Mouse (Mus musculus): Measurements from ENCODE around the gene Atp4b. TPM values are rescaled to one million over a fixed set of nuclear protein-coding genes. Genes with fewer than 3 reads are reported as not detected.
A peak's percentile ranks its signal among the peaks of the same experiment; 100 is the strongest.

The Atp4b gene
- polyA plus RNA-seq, 1 experiment from 2014 or later = not detected

- Histone ChIP-seq H3K4me3 (ENCODE audit: low read depth, low read length) (no peak overlapping the region), H3K27me3 (replicated peaks; ENCODE audit: control insufficient read depth, insufficient read depth, low read length) (no peaks in the 10 kb centered on the region), H3K9ac (ENCODE audit: low read length) (no peak overlapping the region), H3K4me1 (ENCODE audit: control insufficient read depth, insufficient read depth, low read length) (no peaks in the 10 kb centered on the region), H3K4me2 (ENCODE audit: low read length) (no peak overlapping the region), H3K9me3 (replicated peaks; ENCODE audit: control insufficient read depth, low read length) (no peaks in the 10 kb centered on the region), H3K36me3 (ENCODE audit: control insufficient read depth, insufficient read depth, low read length) (no peaks in the 10 kb centered on the region), H3K27ac (ENCODE audit: low read depth, low read length) (no peak overlapping the region)
- WGBS = 75% methylated on average over 6 of the region's 6 CpGs
- DNase-seq (ENCODE audit: low spot score) = no peak
- no peak for ATAC-seq
Observed at GRCm38 (mm10) chr8:13427351-13427750, 30.7 kb upstream of the Atp4b start.

DNA sequence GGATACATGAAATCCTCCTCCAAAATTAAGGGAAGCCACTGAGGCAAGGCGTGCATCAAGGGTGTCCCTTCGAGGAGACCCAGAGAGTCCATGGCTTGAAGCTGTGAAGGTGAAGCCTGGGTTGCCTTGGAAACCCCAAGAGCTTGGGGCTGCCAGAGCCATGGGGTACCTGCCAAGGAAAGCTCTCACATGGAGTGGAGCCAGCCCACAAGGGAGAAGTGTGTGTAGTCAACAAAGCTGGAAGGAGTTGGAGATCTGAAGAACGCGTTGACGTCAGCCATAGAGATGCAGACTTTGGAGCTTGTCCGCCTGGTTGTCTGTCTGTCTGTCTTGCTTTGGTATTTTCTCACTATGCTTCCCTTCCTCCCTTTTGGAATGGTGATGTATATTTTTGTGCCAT lies 24.3 kb upstream of the Atp4b start:
- WGBS = 94% methylated on average over 6 of the region's 6 CpGs
- H3K27me3 ChIP-seq (replicated peaks; ENCODE audit: control insufficient read depth, insufficient read depth, low read length) = no peaks in the 10 kb centered on the region
- no peak for ATAC-seq

DNA sequence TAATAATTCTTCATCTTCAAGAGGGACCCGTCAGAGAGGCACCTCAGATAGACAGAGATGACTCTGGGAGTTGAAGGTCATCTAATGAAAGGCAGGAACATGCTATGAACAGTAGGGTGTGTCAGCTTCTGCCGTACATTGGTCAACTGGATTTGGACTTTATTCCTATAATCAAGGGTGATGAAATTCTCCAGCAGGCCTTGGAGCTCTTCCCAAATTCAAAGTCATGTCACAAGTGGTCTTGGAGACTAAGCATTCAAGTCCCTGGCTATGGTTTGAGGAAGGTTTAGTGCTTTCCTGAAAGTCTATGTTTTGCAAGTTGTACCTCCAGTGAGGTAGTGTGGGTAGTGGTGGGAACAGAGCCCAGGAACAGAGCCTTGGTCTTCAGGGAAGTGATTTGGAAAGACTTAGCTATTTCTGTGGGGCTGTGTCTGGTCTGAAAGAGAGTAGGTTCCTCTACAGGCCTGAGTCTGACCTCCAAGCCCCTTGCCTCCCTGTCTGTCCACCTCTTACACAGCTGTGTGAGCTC lies 22.6 kb upstream of the Atp4b start:
- Histone ChIP-seq H3K36me3 (ENCODE audit: control insufficient read depth, insufficient read depth, low read length) (no peaks in the 10 kb centered on the region), H3K4me3 (ENCODE audit: low read depth, low read length) (no peak overlapping the region), H3K27me3 (replicated peaks; ENCODE audit: control insufficient read depth, insufficient read depth, low read length) (no peaks in the 10 kb centered on the region), H3K4me1 (ENCODE audit: control insufficient read depth, insufficient read depth, low read length) (no peaks in the 10 kb centered on the region), H3K27ac (ENCODE audit: low read depth, low read length) (no peak overlapping the region), H3K9ac (ENCODE audit: low read length) (no peak overlapping the region), H3K4me2 (ENCODE audit: low read length) (no peak overlapping the region), H3K9me3 (replicated peaks; ENCODE audit: control insufficient read depth, low read length) (no peaks in the 10 kb centered on the region)
- ATAC-seq (no peak), DNase-seq (ENCODE audit: low spot score) (no peak)
- 81% methylated on average over 2 of the region's 2 CpGs for WGBS

More for the DNA sequence above, 24.3 kb upstream of the Atp4b start:
- no peak overlapping the region for H3K27ac ChIP-seq (ENCODE audit: low read depth, low read length)
- H3K4me2 ChIP-seq (ENCODE audit: low read length) = no peak overlapping the region
- no peak overlapping the region for H3K9ac ChIP-seq (ENCODE audit: low read length)
- H3K4me3 ChIP-seq (ENCODE audit: low read depth, low read length) = no peak overlapping the region
- DNase-seq (ENCODE audit: low spot score) = no peak
- no peaks in the 10 kb centered on the region for H3K9me3 ChIP-seq (replicated peaks; ENCODE audit: control insufficient read depth, low read length)
- no peaks in the 10 kb centered on the region for H3K4me1 ChIP-seq (ENCODE audit: control insufficient read depth, insufficient read depth, low read length)
- H3K36me3 ChIP-seq (ENCODE audit: control insufficient read depth, insufficient read depth, low read length) = no peaks in the 10 kb centered on the region

DNA sequence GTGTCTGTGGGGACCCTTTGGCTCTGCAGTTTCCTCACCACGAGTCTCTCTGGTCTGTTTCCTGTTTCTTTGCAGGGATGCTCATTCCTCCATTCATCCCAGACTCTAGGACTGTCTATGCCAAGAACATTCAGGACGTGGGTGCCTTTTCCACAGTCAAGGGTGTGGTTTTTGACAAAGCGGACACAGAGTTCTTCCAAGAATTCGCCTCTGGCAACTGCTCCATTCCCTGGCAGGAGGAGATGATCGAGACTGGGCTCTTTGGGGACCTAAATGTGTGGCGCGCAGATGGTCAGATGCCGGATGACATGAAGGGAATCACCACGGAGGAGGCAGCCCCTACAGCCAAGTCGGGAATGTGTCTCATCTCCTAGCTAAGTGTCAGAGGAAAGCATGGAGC lies 19.3 kb upstream of the Atp4b start:
- no peak for ATAC-seq
- no peak for DNase-seq (ENCODE audit: low spot score)
- WGBS = 82% methylated on average over 10 of the region's 10 CpGs
- Histone ChIP-seq H3K4me2 (ENCODE audit: low read length) (no peak overlapping the region), H3K4me3 (ENCODE audit: low read depth, low read length) (no peak overlapping the region), H3K4me1 (ENCODE audit: control insufficient read depth, insufficient read depth, low read length) (no peaks in the 10 kb centered on the region), H3K36me3 (ENCODE audit: control insufficient read depth, insufficient read depth, low read length) (no peaks in the 10 kb centered on the region), H3K9ac (ENCODE audit: low read length) (no peak overlapping the region), H3K27ac (ENCODE audit: low read depth, low read length) (no peak overlapping the region), H3K27me3 (replicated peaks; ENCODE audit: control insufficient read depth, insufficient read depth, low read length) (no peaks in the 10 kb centered on the region), H3K9me3 (replicated peaks; ENCODE audit: control insufficient read depth, low read length) (no peaks in the 10 kb centered on the region)

- Histone ChIP-seq H3K9ac (ENCODE audit: low read length) (no peak overlapping the region), H3K27me3 (replicated peaks; ENCODE audit: control insufficient read depth, insufficient read depth, low read length) (no peaks in the 10 kb centered on the region), H3K36me3 (ENCODE audit: control insufficient read depth, insufficient read depth, low read length) (no peaks in the 10 kb centered on the region), H3K4me3 (ENCODE audit: low read depth, low read length) (no peak overlapping the region), H3K9me3 (replicated peaks; ENCODE audit: control insufficient read depth, low read length) (no peaks in the 10 kb centered on the region), H3K4me2 (ENCODE audit: low read length) (no peak overlapping the region), H3K27ac (ENCODE audit: low read depth, low read length) (no peak overlapping the region), H3K4me1 (ENCODE audit: control insufficient read depth, insufficient read depth, low read length) (no peaks in the 10 kb centered on the region)
- 56% methylated on average over 12 of the region's 12 CpGs for WGBS
- DNase-seq (ENCODE audit: low spot score) (no peak), ATAC-seq (no peak)
Observed at GRCm38 (mm10) chr8:13413823-13414390, 17.3 kb upstream of the Atp4b start.

- DNase-seq (ENCODE audit: low spot score) (peak; percentile 75), ATAC-seq (0 out of 2 replicates have a peak, but pooled peaks have one; percentile 34)
- WGBS = 65% methylated on average over 13 of the region's 13 CpGs
- Histone ChIP-seq H3K4me1 (ENCODE audit: control insufficient read depth, insufficient read depth, low read length) (no peaks in the 10 kb centered on the region), H3K27me3 (replicated peaks; ENCODE audit: control insufficient read depth, insufficient read depth, low read length) (no peaks in the 10 kb centered on the region), H3K9me3 (replicated peaks; ENCODE audit: control insufficient read depth, low read length) (no peaks in the 10 kb centered on the region), H3K4me2 (ENCODE audit: low read length) (no peak overlapping the region), H3K4me3 (ENCODE audit: low read depth, low read length) (no peak overlapping the region), H3K9ac (ENCODE audit: low read length) (no peak overlapping the region), H3K27ac (ENCODE audit: low read depth, low read length) (no peak overlapping the region), H3K36me3 (ENCODE audit: control insufficient read depth, insufficient read depth, low read length) (no peaks in the 10 kb centered on the region)
Observed at GRCm38 (mm10) chr8:13412891-13413558, 16.4 kb upstream of the Atp4b start.

GRCm38 (mm10) chr8:13411597-13411996 lies 15.0 kb upstream of the Atp4b start:
- Histone ChIP-seq H3K4me1 (ENCODE audit: control insufficient read depth, insufficient read depth, low read length) (no peaks in the 10 kb centered on the region), H3K27ac (ENCODE audit: low read depth, low read length) (no peak overlapping the region), H3K4me2 (ENCODE audit: low read length) (no peak overlapping the region), H3K4me3 (ENCODE audit: low read depth, low read length) (no peak overlapping the region), H3K9me3 (replicated peaks; ENCODE audit: control insufficient read depth, low read length) (no peaks in the 10 kb centered on the region), H3K9ac (ENCODE audit: low read length) (no peak overlapping the region), H3K36me3 (ENCODE audit: control insufficient read depth, insufficient read depth, low read length) (no peaks in the 10 kb centered on the region), H3K27me3 (replicated peaks; ENCODE audit: control insufficient read depth, insufficient read depth, low read length) (no peaks in the 10 kb centered on the region)
- DNase-seq (ENCODE audit: low spot score) = peak; percentile 74
- ATAC-seq = no peak
- 23% methylated on average over 6 of the region's 6 CpGs for whole genome bisulfite sequencing

- ATAC-seq = no peak
Observed at GRCm38 (mm10) chr8:13406011-13406410, 9.4 kb upstream of the Atp4b start.

GRCm38 (mm10) chr8:13404666-13405131 lies 8.1 kb upstream of the Atp4b start, which contains the start of gene Grk1:
Grk1 (plus strand) TSS chr8:13405081.
- no peak within 1 kb of the TSS for H3K4me3 ChIP-seq (ENCODE audit: low read depth, low read length)
- no peaks in the 10 kb centered on the region for H3K4me1 ChIP-seq (ENCODE audit: control insufficient read depth, insufficient read depth, low read length)
- H3K9ac ChIP-seq (ENCODE audit: low read length) = no peak within 1 kb of the TSS
- no peak for DNase-seq (ENCODE audit: low spot score)
- 83% methylated on average over 5 of the region's 5 CpGs for WGBS
- H3K27ac ChIP-seq (ENCODE audit: low read depth, low read length) = no peak within 1 kb of the TSS
- no peak for ATAC-seq
- no peak within 1 kb of the TSS for H3K4me2 ChIP-seq (ENCODE audit: low read length)
- H3K36me3 ChIP-seq (ENCODE audit: control insufficient read depth, insufficient read depth, low read length) = no peaks in the 10 kb centered on the region
- no peaks in the 10 kb centered on the region for H3K27me3 ChIP-seq (replicated peaks; ENCODE audit: control insufficient read depth, insufficient read depth, low read length)
- no peaks in the 10 kb centered on the region for H3K9me3 ChIP-seq (replicated peaks; ENCODE audit: control insufficient read depth, low read length)

More at GRCm38 (mm10) chr8:13406011-13406410, 9.4 kb upstream of the Atp4b start:
- Histone ChIP-seq H3K9ac (ENCODE audit: low read length) (no peak overlapping the region), H3K27ac (ENCODE audit: low read depth, low read length) (no peak overlapping the region), H3K4me3 (ENCODE audit: low read depth, low read length) (no peak overlapping the region), H3K9me3 (replicated peaks; ENCODE audit: control insufficient read depth, low read length) (no peaks in the 10 kb centered on the region), H3K4me1 (ENCODE audit: control insufficient read depth, insufficient read depth, low read length) (no peaks in the 10 kb centered on the region), H3K36me3 (ENCODE audit: control insufficient read depth, insufficient read depth, low read length) (no peaks in the 10 kb centered on the region), H3K4me2 (ENCODE audit: low read length) (no peak overlapping the region), H3K27me3 (replicated peaks; ENCODE audit: control insufficient read depth, insufficient read depth, low read length) (no peaks in the 10 kb centered on the region)
- 48% methylated on average over 5 of the region's 5 CpGs for WGBS
- no peak for DNase-seq (ENCODE audit: low spot score)
